ENCODE assay signal across 17 mouse cellular contexts in the genomic region with DNA sequence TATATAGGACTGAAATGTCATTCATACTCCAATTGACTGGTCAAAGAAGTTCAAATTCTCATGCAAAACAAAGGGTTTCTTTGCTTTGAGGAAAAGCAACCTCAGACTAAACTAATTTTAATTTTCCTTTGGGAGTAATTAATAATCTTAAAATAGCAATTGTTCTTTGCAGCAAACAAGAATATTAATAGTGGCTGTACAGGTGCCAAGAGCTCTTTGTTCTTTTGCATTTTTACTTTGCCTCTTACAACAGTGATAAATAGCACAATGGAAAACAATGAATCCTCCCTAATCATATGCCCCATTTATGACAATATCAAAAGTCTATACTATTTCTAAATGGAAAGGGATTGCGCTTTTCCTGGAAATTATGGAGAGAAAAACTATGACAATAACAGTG. TPM values are rescaled to one million over a fixed set of nuclear protein-coding genes. Genes with fewer than 3 reads are reported as not detected.
"Had no signal": no experiment of that assay in that cellular context is flagged by ENCODE, and none has a peak within 500 bp of the region (broad histone marks: within the 10 kb centered on the region; RNA-seq: fewer than 3 reads in every experiment).

No protein-coding gene starts in this region.

- H3K4me3 ChIP-seq: left cerebral cortex, adult 2 months; limb, embryonic 15.5 days; midbrain, embryonic 10.5 days; myocyte; neural tube, embryonic 15.5 days had no signal

- H3K9ac ChIP-seq: limb, embryonic 15.5 days; lung, embryonic 14.5 days; neural tube, embryonic 15.5 days had no signal

- H3K36me3 ChIP-seq: limb, embryonic 15.5 days; neural tube, embryonic 15.5 days had no signal

- DNase-seq: kidney, adult 8-10 months; kidney, postnatal 25 days; lung, embryonic 14.5 days; lung, postnatal 10 days; lung, postnatal 4 days; midbrain, embryonic 14.5 days; right cerebral cortex, adult 18-20 months; right cerebral cortex, postnatal 25 days; thymus, postnatal 4 days had no signal

- H3K4me2 ChIP-seq: limb, embryonic 15.5 days; lung, embryonic 14.5 days; neural tube, embryonic 15.5 days had no signal

- ATAC-seq: intestine, embryonic 16.5 days had no signal

- H3K27ac ChIP-seq: left cerebral cortex, adult 2 months; limb, embryonic 15.5 days; midbrain, embryonic 10.5 days; neural tube, embryonic 15.5 days had no signal

- H3K9me3 ChIP-seq: limb, embryonic 15.5 days; neural tube, embryonic 15.5 days had no signal

- H3K27me3 ChIP-seq: limb, embryonic 15.5 days; neural tube, embryonic 15.5 days had no signal

RNA-seq across cellular contexts. Expression of gene Gm10300, which starts 46.7 kb away (rescaled TPM):
- polyA plus RNA-seq: intestine, embryonic 16.5 days; limb, embryonic 11.5 days; midbrain, embryonic 10.5 days; midbrain, embryonic 14.5 days; neural tube, embryonic 11.5 days; neural tube, embryonic 15.5 days had no signal
